Mouse (Mus musculus) adipocyte (in vitro differentiated cells): ENCODE data around the gene Pnpla8.
"Not testable (repeated sequence)": the region's sequence is repeated elsewhere in the genome, so short reads cannot be mapped to it uniquely, and the experiment has no call there.

Experiments used
- DNase-seq: peaks from one replicate; pipeline ENCODE4 v3.0.0-alpha.2; 2016; ENCODE audit warnings: low spot score

Pnpla8 gene

DNA sequence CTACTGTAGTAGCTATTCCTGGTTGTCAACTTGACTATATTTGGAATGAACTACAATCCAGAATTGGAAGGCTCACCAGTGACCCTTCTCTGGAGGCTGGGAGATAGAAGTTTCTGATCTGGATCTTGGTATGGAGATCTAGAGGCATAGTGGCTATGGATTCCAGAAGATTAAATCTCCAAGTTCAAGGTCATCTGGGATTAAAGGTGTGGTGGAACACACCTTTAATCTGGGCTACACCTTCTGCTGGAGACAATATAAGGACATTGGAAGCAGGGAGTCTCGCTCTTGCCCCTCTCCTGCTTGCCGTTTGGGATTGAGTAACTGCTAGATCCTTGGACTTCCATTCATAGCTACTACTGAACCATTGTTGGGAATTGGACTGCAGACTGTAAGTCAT lies at the start of gene Pnpla8:
Gene Pnpla8 (plus strand): TSS at position 301 of the 400 bp plus-strand sequence.
- not testable (repeated sequence) for DNase-seq

DNA sequence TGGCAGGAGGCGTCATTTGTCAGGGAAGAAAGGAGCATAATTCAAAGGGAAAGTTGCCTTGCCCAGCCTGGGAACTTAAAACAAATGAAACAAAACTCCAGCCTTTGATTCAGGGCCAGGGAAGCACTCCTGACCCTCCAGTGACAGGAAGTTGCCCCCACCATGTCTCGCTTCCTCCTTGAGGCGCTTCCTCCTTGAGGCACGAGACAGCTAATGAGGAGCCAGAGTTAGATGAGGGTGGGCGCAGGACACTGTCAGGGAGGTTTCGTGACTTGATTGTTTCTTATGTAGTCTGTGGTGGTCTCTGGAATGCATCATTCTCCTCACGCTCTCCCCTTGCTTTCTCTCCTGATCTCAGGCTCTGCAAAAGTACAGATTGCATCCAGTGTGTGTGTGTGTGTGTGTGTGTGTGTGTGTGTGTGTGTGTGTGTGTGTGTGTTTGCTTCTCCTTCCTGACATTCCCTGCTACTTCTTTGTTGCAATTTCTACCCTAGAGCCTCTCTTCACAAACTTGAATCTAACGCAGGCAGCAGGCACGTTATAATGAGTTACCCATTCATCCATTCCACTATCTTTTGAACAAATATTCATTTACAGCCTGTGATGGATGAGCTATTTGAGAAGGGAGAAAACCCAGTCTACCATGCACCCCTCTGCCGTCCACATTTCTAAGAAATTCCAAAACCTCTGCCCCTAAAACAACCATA lies 44.7 kb upstream of the Pnpla8 start:
- no peak for DNase-seq

GRCm38 (mm10) chr12:44177038-44177355 lies 44.2 kb upstream of the Pnpla8 start:
- DNase-seq: no peak

- DNase-seq: peak; percentile 67
Observed at GRCm38 (mm10) chr12:44181081-44181982, 39.8 kb upstream of the Pnpla8 start.

- no peak for DNase-seq
Observed at GRCm38 (mm10) chr12:44197873-44198525, 23.2 kb upstream of the Pnpla8 start.

- peak; percentile 71 for DNase-seq
Observed at GRCm38 (mm10) chr12:44209141-44209823, 11.9 kb upstream of the Pnpla8 start.

DNA sequence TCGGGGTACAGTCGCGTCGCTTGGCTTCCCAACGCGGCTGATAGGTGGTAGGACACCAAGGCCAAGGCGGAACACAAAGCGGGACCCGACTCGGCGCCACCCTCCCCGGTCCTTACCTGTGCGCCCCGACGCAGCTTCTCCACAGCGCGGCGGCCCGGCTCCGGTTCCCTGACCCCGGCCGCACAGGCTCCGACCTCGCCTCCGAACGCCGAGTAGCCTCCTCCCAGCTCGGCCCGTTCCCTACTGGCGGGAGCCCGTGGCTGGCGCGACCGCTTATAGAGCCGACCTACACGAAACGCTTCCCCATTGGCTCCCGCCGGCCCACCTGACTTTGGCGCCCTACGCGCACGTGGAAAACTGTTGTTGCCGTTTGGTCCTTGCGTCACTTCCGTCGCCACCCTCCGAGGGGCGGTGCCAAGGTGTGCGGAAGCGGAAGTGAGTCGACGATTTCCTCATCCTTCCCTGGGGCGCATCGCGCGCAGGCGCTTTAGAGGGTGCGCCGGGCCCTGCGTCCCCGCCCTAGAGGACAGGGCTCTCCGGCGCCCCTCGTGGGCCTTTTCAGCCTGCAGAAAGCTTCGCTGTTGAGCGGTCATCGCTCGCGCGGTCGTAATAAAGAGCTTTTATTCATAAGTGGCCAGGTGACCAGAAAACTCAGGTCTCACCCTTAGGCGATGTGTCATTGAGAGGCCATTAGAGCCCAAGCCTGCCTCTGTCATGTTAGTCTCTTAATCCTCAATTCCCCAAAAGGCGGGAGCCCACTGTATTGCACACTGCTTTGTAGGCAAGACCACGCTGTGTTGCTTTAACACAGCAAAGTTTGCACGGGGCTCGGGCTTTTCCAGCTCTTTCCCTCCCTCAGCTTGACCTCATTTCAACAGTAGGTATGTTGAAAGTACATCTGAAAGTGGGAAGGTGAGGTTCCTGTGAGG lies 11.1 kb upstream of the Pnpla8 start, which contains the start of gene Dnajb9:
Gene Dnajb9 (minus strand): TSS at position 503 of the 929 bp plus-strand sequence.
- peak; percentile 99 for DNase-seq

DNA sequence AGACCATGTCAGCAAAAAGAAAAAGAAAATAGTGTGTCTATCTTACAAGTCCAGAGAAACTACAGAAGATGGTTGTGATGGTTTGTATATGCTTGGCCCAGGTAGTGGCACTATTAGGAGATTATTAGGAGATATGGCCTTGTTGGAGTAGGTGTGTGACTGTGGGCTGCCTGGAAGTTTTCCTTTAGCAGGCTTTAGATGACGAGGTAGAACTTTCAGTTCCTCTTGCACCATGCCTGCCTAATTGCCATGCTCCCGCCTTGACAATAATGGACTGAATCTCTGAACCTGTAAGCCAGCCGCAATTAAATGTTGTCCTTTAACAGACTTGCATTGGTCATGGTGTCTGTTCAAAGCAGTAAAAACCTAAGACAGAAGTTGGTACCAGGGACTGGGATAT lies 9.6 kb upstream of the Pnpla8 start:
- no peak for DNase-seq

- no peak for DNase-seq
Observed at GRCm38 (mm10) chr12:44221651-44222356, 634 bp downstream of the Pnpla8 start.

DNA sequence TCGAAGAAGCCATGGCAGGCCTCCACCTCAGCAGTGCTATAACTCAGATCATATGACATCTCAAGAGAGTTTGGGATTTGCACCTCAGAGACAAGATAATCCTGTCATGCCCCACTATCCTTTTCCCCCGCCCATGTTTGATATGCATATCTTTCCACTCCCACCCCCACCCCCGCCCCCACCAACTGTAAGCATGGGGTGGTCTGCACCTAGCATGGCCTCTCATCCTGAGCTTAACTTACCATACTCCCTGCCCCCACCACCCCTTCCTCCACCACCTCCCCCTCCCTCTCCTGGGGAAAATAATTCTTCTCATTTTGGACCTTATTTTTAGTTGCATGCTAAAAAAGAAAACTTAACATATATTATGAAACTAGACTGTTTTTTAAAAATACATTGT lies 1.9 kb downstream of the Pnpla8 start:
- DNase-seq: no peak

- DNase-seq: no peak
Observed at GRCm38 (mm10) chr12:44224650-44225049, 3.5 kb downstream of the Pnpla8 start.

DNA sequence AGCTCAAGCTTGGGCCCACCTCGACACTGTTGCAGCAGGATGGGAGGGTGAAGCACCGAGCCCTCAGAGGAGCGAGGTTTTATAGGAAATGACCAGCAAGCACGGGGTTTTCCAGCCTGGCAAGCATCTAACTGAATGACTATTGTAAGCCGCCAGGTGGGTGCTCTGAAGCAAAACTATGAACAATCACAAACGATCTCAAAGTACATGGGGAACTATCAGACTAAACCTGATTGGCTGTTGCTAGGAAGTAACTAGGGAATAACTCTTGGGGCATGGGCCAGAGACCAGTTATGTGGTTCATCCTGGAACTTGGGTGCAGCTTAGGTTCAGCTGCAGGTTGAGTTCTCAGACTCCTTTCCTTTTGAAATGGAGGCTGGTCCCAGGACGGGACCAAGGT lies 19.9 kb downstream of the Pnpla8 start:
- DNase-seq: no peak

GRCm38 (mm10) chr12:44242407-44242806 lies 21.2 kb downstream of the Pnpla8 start:
- DNase-seq: no peak

- DNase-seq: peak; percentile 84
Observed at GRCm38 (mm10) chr12:44245739-44246138, 24.6 kb downstream of the Pnpla8 start.

GRCm38 (mm10) chr12:44248309-44248977 lies 27.3 kb downstream of the Pnpla8 start:
- no peak for DNase-seq

DNA sequence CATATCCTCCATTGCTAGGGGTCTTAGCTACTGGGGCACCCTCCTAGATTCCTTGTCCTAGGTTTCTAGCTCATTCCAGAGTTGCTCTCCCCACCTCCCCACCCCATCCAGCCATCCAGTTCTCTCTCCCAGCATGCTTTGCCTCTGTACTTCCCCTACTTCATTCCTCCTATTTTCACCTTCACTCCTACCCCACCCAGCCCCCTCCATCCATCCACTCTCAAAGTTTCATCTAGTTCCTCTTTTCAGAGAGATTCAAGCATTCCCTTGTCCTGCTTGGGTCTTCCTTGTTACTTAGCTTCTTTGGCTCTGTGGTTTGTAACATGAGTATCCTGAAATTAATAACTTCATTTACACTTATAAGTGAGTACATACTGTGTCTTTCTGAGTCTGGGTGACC lies 41.4 kb downstream of the Pnpla8 start:
- DNase-seq: no peak

- DNase-seq: peak; percentile 90
Observed at GRCm38 (mm10) chr12:44265651-44266050, 44.5 kb downstream of the Pnpla8 start.

DNA sequence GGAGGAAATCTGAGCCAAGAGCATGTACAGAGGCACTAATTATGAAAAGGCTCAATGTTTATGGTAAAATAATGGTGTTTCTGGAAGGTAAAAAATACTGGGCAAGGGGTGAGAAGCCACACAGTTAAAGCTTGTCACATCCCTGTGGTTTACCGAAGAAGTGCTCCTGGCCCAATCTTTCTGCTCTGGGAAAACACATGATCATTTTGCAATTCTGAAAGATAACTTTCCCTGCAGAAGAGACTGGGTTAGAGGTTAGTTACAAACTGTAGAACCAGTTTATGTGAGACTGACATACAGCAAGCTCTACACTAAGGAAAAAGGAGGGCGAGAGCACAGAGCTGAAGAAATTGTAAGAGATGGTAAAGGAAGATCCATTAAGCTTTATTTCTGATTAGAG lies 46.0 kb downstream of the Pnpla8 start:
- DNase-seq: peak; percentile 90

GRCm38 (mm10) chr12:44268728-44269302 lies 47.6 kb downstream of the Pnpla8 start:
- peak; percentile 99 for DNase-seq
